Mouse (Mus musculus) mouse trophoblast stem cell (cell line): ENCODE results near the gene Sephs2.

Experiments used
- in situ Hi-C, 2 experiments: fragments of 300-500 bp; cut with MseI, MboI; formaldehyde crosslinking; loops; 2 replicates in 1 of 2; 3 replicates in 1 of 2; pipeline ENCODE4 v1.15.1; 2025

Sephs2 gene

DNA sequence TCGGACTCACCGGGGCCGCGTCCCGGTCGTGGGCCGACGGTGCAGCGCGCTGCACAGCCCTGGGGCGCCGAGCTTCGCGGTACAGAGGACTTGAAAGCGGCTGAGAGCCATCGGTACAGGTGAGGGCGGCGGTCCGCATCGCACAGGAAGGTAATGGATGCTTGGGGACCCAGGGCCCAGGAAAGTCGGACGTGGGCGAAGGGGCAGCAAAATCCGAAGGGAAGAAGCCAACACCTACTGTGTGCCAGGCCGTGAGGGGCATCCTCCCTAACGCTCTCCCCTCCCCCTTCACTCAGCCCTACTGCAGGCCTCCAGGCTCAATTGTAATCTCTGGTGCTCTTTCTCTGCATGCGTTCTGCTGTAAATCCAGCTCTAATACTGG, 40.5 kb downstream of the Sephs2 start:
- in situ Hi-C loops = no loop called here

DNA sequence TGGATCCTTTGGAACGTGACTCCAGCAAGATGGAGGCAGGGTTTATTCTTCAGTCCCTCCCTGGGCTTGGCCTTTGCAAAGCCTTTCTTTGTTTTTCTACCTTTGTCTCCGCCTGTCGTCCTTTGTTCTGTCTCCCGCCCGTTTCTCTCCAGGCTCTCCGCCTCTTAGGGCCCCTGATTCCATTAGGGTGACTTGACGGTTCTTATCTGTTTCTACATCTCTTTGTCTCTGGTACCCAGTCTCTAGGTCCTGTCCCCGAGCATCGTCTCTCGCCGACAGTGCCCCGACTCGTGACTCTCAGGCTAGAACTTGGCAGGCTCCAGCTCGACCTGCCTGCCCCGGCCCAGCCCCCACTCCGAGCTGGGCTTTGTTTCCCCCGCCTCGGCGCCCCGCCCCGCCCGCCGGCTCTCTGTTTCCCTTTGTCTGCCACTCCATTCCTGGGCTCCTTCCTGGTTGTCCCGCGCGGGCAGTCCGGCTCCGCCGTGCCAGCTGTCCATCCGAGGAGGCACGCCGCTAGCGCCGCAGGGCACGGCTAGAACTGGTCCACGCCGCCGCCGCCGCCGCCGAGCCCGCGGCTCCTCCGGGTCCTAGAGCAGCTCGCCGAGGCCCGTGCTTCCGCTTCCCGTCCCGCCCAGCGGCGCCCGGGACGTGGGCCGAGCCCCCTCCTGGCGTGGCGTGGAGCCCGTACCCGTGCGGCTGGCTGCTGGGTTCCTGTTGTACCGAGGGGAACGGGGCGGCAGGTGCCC, 41.1 kb downstream of the Sephs2 start, which contains the start of the genes Zfp553 and Sept1:
Gene Zfp553, plus strand, starts transcription at position 440 of the 746 bp plus-strand sequence.
Gene Sept1, minus strand, starts transcription at position 509 of the 746 bp plus-strand sequence.
- in situ Hi-C loops = no loop called here

DNA sequence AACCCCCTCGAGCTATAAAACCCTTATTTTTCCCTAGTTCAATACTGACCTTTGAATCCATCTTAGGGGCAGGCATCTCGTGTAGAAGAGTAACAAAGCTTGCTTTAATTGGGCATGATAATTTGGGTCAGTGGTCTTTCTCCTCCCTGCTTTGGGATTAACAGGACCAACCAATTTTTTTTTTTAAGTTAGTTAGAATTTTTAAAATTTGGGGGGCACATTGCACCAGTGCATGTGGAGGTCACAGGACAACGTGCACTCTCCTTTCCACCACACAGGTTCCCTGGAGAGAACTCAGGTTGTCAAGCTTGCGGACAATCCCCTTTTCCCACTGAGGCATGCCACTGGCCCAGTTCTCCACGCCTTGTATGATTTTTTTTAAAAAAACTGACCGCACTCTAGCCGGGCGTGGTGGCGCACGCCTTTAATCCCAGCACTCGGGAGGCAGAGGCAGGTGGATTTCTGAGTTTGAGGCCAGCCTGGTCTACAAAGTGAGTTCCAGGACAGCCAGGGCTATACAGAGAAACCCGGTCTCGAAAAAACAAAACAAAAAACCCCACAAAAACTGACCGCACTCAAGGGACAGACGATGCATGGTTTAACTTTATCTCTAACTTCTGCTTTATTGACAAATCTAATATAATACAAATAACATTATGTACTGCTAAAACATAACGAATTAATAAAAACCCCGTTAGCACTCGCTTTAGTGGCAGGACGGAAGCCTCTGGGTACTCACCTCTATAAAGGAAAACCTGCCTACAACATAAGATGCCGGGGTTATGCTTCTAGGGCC, 41.8 kb downstream of the Sephs2 start:
- in situ Hi-C loops = no loop called here

DNA sequence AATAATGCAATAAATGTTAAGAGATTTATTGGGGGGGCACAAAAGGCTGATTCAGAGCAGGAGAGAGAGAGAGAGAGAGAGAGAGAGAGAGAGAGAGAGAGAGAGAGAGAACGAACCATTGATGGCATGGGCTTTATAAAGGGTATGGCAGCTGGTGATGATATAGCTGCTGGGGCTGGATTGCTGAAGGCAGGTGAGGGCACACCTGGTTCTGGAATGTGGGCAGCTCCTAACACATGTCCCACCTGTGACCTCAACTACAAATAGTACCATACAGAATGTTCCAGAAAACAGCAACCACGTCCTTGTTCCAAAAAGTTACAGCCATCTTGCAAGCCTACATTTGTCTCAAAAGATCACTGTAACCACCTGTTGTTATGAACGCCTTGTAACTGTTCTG, 42.5 kb downstream of the Sephs2 start:
- in situ Hi-C loops = no loop called here

DNA sequence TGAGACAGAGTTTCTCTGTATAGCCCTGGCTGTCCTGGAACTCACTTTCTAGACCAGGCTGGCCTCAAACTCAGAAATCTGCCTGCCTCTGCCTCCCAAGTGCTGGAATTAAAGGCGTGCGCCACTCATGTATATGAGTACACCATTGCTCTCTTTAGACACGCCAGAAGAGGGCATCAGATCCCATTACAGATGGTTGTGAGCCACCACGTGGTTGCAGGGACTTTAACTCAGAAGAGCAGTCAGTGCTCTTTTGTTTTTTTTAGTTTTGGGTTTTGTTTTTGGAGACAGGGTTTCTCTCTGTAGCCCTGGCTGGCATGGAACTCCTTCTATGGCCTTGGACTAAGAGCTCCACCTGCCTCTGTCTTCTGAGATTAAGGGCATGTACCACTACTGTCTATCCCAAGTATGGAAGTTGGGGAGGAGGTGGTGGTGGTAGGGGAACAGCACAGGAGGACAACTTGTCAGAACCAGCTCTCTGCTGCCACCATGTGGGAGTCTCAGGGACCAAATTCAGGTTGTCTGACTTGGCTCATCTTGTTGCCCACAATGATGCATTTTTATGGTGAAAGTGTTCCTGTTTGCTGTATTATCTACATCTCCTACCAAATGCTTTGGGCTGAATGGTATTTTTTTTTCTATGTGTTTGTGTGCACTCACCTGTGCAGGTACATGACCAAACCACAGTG, 45.1 kb downstream of the Sephs2 start:
- in situ Hi-C loops = no loop called here

DNA sequence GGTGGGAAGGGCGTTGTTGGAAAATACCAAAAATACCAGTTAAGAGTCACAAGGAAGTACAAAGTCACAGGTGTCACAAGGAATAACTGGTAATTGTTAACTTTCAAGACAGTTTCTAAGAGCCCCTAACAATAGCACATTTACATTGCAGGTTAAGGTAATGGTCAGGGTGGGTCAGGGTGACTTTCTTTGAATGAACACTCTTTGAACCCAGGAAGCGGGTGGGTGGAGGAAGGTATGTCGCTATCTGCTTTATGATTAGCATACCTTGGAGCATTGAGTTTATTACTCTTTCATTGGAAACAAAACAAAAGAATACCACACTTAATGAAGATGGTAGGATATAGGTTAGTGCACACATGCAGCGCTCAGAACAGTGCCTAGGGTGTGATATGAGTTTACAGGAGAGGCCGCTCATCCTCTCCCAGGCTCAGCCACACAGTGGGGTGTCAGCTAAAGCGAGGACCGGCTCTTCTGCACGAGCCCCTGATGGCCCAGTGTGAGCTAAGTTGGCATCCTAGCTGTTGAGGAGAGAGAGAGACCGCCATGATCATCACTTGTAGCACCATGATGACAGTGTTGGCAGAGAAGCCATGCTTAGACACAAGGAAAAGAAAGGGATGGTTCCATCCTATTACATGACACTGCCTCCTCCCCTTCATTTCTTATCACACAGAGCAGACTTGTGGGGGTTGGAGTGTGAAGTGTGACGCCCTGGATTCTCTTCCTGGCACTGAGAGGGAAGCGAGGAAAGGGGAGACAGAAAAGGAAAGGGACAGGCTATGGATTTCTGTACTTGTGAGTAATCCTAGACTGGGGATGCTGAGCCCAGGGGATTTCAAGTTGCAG, 48.5 kb downstream of the Sephs2 start:
- in situ Hi-C loops = no loop called here

DNA sequence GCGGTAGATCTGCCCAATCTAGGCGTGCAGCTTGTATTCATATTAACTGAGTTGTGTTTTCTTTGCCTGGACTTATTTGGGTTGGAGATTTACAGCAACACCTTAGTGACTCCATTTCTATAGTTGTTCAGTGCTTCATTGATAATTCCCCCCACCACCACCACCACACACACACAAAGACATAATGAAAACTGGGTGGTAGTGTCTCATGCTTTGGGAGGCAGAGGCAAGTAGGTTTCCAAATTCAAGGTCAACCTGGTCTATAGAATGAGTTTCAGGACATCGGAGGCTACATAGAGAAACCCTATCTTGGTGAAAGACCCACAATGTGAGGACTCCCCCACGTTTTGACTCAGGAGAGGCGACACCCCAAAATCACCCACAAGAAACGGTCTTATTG, 49.2 kb downstream of the Sephs2 start:
- in situ Hi-C loops = no loop called here

DNA sequence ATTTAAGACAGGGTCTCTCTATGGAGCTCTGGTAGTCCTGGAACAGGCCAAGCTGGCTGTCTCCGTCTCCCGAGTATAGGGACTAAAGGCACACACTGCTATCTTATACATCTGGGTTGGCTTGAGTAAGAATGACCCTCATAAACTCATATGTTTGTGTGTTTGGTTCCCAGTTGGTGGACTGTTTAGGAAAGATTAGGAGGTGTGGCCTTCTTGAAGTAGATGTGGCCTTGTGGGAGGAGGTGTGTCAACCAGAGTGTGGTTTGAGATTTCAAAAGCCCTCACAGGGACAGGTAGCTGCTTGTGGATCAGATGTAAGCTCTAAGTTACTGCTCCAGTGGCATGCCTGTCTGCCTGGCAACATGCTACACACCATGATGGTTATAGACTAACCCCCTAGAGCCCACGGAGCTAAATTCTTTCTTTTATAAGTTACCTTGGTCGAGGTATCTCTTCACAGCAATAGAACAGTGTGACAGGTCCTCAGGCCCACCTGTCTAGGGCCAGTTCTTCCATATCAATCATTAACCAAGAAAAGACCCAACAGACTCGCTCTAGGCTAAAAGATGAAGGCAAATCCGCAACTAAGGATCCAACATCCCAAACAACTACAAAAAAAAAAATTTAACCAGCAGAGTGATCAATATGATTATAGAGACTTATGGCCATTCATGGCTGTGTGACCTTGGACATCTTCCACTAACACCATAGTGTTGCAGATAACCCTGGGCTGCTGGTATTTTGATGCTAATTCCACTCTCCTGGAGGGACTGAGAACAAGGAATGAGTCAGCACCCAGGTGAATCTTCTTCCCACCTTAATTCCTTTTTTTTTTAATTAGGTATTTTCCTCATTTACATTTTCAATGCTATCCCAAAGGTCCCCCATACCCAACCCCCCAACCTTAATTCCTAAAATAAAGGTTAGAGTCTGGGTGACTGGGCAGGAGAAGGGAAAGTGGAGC, 50.1 kb downstream of the Sephs2 start:
- in situ Hi-C loops = no loop called here

DNA sequence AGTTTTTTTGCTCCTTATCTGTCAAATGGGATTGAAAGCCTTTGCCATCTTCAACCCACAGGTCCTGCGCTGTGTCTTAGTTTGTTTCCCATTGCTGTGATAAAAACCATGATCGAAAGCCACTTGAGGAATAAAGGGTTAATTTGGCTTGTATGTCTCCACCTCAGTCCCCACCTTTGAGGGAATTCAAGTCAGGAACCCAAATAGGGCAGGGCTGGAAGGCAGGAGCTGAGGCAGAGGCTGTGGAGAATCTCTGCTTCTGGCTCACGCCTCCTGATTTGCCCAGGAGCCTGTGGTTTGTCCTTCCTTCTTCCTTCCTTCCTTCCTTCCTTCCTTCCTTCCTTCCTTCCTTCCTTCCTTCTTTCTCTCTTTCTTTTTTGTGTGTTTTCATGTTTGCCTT, 50.7 kb downstream of the Sephs2 start:
- in situ Hi-C loops = no loop called here
